Mouse (Mus musculus) MN1 (cell line): ENCODE data around the gene Irak4.

ENCODE experiments used
- DNase-seq: peaks from one replicate; pipeline ENCODE4 v3.0.0-alpha.2; 2016; ENCODE audit warnings: low spot score

Gene Irak4

GRCm38 (mm10) chr15:94543409-94544051 is at the start of gene Irak4, which contains the start of gene Pus7l:
TSS of gene Irak4 (plus strand) at chr15:94543643.
TSS of gene Pus7l (minus strand) at chr15:94543547.
- DNase-seq = peak; percentile 97

GRCm38 (mm10) chr15:94494445-94494844 is 49.0 kb upstream of the Irak4 start:
- no peak for DNase-seq

- DNase-seq = no peak
Observed at GRCm38 (mm10) chr15:94495936-94496335, 47.5 kb upstream of the Irak4 start.

DNA sequence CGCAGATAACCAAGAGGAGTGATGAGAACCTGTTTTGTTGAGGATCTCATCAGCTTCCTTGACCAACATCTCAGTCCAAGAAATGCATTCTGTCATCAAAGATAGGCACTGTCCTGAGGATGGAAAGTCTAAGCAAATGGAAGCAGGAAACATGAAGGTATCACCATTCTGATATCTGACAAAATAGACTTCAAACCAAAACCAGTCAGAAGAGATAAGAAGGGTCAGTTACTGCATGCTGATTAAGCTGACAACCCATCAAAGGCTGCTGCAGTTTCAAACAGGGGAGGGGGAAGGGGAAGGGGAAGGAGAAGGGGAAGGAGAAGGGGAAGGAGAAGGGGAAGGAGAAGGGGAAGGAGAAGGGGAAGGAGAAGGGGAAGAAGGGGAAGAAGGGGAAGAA is 44.2 kb upstream of the Irak4 start:
- DNase-seq = no peak

DNA sequence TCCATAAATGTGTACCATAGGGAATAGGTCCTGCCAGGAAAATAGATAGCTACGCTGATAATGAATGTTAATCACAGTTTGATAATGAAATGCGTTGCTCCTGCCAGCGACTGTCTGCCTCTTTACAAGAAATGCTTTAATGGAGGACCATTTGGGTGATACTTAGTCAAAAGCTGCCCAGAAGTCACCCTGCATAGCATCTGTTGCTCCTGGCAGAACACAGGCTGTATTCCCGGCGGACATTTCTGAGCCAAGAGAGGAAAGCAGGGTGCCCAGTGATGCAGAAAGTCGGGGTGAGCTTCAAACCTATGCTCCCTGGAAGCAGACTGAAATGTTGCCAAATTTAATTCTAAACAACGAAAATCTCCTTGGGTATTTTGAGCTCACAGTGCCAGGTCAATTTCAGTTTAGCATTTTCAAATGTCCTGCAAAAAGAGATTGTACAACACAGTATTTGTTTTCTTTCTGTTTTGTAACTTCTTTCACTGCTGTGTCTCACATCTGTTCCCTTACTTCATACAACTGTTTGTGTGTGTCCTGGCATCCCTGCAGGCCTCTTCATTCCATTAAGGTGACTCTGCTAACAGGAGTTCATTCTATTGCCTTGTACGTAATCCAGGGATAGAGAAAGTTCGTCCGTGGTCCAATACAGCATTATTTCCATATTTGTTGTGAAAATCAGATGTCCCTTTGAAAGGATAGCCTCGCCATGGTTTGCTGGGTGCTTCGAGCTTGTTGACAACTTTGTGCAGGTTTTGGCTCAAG is 39.8 kb upstream of the Irak4 start:
- DNase-seq = no peak

- DNase-seq = no peak
Observed at GRCm38 (mm10) chr15:94517913-94518491, 25.4 kb upstream of the Irak4 start.

GRCm38 (mm10) chr15:94520205-94520900 is 23.1 kb upstream of the Irak4 start:
- DNase-seq = peak; percentile 82

GRCm38 (mm10) chr15:94520959-94521358 is 22.5 kb upstream of the Irak4 start:
- no peak for DNase-seq

DNA sequence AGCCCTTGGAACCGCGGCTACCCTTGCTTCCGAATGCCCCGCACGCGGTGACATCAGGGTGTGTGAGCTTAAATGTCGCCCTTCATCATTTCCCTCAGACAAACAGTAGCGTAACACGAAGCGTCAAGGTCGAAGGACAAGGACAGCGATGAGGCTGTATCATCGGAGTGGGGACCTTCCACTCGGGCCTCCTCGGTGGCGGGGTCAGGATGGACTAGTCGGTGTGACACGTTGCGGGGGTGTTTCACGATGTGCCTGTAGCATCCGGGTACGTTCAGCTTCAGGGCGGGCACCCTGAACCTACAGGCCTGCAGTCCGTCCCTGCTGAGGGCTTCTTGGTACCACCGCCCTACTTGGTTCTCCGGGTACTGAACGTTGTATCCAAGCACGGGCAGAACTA is 20.2 kb upstream of the Irak4 start:
- no peak for DNase-seq

DNA sequence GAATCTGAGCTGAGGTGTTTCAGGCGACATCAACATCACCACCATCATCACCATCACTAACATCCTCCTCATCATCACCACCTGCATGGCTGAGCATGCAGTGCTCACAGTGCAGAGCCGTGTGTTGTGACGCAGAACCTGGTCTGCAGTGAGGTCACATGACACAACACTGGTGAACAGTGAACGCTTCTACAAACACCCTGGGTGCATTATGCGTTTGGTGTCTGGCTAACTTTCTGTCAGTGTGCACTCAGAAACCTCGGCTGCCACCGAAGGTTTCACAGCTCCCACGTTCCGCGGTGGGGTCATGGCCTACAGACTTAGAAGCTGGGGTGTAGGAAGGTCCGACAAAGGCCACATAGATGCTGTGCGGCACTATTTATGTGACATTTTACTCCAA is 18.5 kb upstream of the Irak4 start:
- no peak for DNase-seq

DNA sequence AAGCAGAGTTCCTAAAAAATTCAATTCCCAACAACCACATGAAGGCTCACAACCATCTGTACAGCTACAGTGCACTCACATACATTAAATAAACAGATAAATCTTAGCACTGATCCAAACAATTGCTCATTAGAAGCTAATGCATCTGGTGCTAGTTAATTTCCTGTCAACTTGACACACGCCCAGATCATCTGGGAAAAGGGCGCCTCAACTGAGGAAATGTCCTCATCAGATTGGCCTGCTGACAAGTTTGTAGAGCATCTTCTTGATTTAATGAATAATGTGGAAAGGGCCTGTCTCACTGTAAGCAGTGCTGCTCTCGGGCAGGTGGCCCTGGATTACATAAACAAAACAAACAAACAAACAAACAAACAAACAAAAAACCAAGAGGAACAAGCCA is 12.9 kb upstream of the Irak4 start:
- peak; percentile 68 for DNase-seq

DNA sequence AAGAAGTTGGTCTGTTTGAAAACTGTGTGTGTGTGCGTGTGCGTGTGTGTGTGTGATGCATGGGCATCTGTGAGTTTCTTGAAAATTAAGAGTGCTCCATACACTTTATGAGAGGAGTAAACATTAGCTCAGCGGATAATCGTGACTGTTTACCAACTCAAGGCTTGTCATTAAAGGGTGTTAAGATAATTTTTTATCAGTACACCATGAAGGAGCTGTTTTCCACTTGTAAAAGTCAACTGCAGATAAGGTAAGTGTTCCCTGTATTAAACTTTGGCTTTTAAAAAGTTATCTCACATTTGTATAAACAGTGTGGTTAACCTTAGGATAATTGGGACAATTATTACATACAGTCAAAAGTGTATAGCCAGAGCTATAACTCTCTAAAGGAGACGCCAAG is 11.1 kb upstream of the Irak4 start:
- DNase-seq = no peak

DNA sequence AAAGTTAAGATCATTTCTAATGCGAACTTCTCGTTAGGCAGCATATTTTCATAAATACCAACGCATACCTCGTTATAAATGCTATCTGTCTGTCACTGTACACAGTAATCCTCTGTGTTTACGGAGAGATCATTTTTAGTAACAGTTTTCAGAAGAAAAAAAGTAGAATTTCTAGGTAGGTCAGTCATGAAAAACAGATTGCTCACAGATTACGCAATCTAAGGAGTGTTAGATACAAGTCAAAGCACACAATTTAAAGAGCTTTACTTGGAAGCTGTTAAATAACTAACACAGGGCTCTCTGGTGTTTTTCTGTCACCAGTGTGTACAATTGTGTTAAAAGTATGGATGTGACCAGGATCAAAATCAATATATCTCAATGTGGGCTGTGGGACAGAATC is 10.5 kb upstream of the Irak4 start:
- no peak for DNase-seq

- DNase-seq = no peak
Observed at GRCm38 (mm10) chr15:94535521-94535920, 7.9 kb upstream of the Irak4 start.

DNA sequence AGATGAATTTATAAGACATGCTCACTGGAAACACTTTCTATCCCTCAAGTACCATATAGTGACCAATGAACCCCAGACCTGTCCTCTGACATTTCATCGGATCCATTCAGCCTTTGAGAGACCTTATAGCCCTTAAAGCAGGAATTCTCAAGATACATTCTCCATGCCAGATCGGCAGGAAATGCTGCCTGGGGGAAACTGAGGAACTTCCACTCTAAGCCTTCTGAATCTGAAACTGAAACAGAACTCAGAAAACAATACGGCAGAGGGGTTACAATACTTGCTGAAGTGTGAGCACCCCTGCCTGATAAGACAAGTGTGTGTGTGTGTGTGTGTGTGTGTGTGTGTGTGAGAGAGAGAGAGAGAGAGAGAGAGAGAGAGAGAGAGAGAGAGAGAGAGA is 4.1 kb upstream of the Irak4 start:
- DNase-seq = no peak

GRCm38 (mm10) chr15:94542567-94543408 is 655 bp upstream of the Irak4 start:
- DNase-seq = no peak

GRCm38 (mm10) chr15:94544052-94544636 is 701 bp downstream of the Irak4 start:
- no peak for DNase-seq

DNA sequence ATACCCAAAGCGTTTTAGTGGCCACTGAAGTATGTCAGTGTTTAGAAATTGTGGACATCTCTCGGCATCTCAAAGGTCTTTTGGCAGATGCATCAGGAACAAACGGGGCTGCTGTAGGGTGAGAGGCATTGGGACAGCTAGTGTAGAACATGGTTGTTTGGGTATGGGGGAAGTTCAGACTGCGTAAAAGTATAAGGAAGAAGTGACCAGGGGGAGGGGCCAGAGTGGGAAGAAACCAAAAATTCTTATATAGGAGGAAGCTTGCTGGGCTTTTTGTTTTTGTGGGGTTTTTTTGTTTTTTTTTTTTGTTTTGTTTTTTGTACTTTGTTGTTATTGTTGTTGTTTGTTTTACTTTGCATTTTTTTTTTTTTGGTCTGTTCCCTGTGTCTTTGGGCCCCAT is 1.4 kb downstream of the Irak4 start:
- DNase-seq = no peak

- DNase-seq = no peak
Observed at GRCm38 (mm10) chr15:94553536-94553935, 10.1 kb downstream of the Irak4 start.

- DNase-seq = peak; percentile 89
Observed at GRCm38 (mm10) chr15:94557442-94557841, 14.0 kb downstream of the Irak4 start.

DNA sequence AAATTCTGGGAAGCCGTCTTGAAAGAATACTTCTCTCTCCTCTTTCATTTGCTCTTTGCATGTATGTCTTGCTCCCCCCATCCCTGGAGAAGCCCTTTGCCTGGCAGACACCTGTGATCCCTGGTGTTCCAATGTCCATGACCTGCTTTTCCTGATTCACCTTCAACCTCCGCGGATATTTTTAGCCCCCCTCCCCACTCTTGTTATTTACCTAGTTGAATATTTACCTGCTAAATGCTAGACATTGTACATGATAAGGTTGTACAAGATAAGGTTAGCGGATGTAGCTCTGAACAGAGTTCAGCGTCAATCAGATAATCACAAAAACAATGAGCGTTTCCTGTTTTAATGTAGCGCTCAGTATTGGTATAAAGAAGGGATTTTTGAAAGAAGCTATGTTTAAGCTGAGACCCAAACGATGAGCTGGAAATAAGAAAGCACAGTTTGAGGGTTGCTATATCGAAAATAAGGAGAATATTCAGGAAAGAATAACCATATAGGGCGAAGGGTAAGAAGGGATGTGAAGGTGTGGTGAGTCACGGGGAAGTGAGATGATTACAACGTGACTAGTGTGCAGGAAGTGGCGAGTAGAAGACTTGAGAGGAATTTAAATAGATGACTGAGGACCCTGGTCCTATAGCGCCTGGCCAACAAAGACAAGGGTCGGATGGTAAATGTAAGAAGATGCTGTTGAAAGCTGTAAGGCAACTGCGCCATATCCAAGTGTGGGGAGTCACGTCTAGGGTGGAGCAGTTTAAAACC is 15.6 kb downstream of the Irak4 start:
- no peak for DNase-seq
